Mouse (Mus musculus) small intestine, adult 2 months (tissue): Measurements from ENCODE around the gene Plekho2.

Source experiments
- CTCF ChIP-seq: fragments of 200-500 bp; IDR thresholded peaks from 2 replicates; pipeline ENCODE4 v1.5.1; 2012; ENCODE audit warnings: low read depth, mild to moderate bottlenecking, control low read depth, inconsistent platforms, low read length, moderate library complexity, mixed read lengths; ENCODE audit not compliant: insufficient replicate concordance, insufficient read length; ENCODE audit errors: extremely low read depth
- POLR2A ChIP-seq: fragments of 200-500 bp; IDR thresholded peaks from 2 replicates; pipeline ENCODE4 v1.6.1; 2012; ENCODE audit warnings: low read depth, mild to moderate bottlenecking, control low read depth, inconsistent platforms, low read length, moderate library complexity

DNA sequence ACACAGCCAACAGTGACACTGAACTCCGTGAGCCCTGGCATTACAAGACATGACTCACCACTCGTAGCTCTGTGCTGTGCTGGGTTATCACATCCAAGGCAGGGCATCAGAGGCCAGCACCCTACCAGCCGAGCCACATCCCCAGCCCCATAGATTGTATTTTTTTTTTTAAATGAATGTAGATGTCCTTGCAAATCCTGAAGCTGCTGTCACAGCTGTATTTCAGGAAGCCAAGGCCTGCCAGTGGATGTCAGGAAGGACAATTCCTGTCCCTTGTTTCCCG is 33.5 kb downstream of the Plekho2 start:
- no peak for TF ChIP-seq POLR2A
- TF ChIP-seq CTCF = no peak
